Mouse (Mus musculus) embryonic facial prominence, embryonic 10.5 days (tissue): ENCODE measurements around the gene Kctd11. TPM values are rescaled to one million over a fixed set of nuclear protein-coding genes. Genes with fewer than 3 reads are reported as not detected.

Experiments
- DNase-seq: peaks from one replicate; pipeline ENCODE4 v3.0.0-alpha.2; 2017; ENCODE audit warnings: low spot score
- H3K27ac ChIP-seq: fragments of 300-500 bp; sonication (generic); replicated peaks from 2 replicates; pipeline ENCODE4 v1.5.1; 2016; ENCODE audit warnings: mild to moderate bottlenecking
- H3K27me3 ChIP-seq: fragments of 300-500 bp; sonication (generic); replicated peaks from 2 replicates; pipeline ENCODE4 v1.6.1; 2016; ENCODE audit warnings: low read depth, mild to moderate bottlenecking; ENCODE audit not compliant: poor library complexity, severe bottlenecking
- H3K36me3 ChIP-seq: fragments of 300-500 bp; sonication (generic); replicated peaks from 2 replicates; pipeline ENCODE4 v1.6.1; 2016; ENCODE audit warnings: mild to moderate bottlenecking, moderate library complexity
- H3K4me1 ChIP-seq: fragments of 300-500 bp; sonication (generic); 2 replicates; pipeline ENCODE4 v1.6.1; 2016
- H3K4me3 ChIP-seq: fragments of 300-500 bp; sonication (generic); 2 replicates; pipeline ENCODE4 v1.5.1; 2016; ENCODE audit warnings: mild to moderate bottlenecking, moderate library complexity
- H3K9me3 ChIP-seq: fragments of 300-500 bp; sonication (generic); 2 replicates; pipeline ENCODE4 v1.6.1; 2016; ENCODE audit warnings: mild to moderate bottlenecking
- WGBS: fragments of 180-500 bp; shearing (Covaris S2); methylation state at CpG from one replicate; pipeline ENCODE4 v1.1.7; 2016; 5-methylcytosine and 5-hydroxymethylcytosine counted together
- microRNA-seq: library from miRNA; unstranded; fragments of <30 nt; microRNA quantifications from one replicate; pipeline ENCODE4, GENCODE M21; 2017
- polyA plus RNA-seq: library from polyadenylated mRNA; unstranded; fragments of >200 nt; fragmentation: Nextera tagmentation; extraction: Ambion mirVana; gene quantifications from 2 replicates; pipeline ENCODE4 v1.2.1, GENCODE M21; 2016

The Kctd11 gene
- polyA plus RNA-seq, 1 experiment from 2014 or later = 7.0 TPM

- 8% methylated on average over 48 of the region's 48 CpGs for WGBS
- peaks cover 42% of the 10 kb centered on the region for H3K36me3 ChIP-seq
- peaks cover 49% of the 10 kb centered on the region for H3K27me3 ChIP-seq
- peak overlapping the region; percentile 88 for H3K4me3 ChIP-seq
- peak overlapping the region; percentile 79 for H3K27ac ChIP-seq
- peaks cover 64% of the 10 kb centered on the region for H3K4me1 ChIP-seq
- no peaks in the 10 kb centered on the region for H3K9me3 ChIP-seq
- peak; percentile 66 for DNase-seq
Measured at GRCm38 (mm10) chr11:69834001-69834549, 47.1 kb downstream of the Kctd11 start.

- Histone ChIP-seq H3K36me3 (peaks cover 47% of the 10 kb centered on the region), H3K4me1 (peaks cover 64% of the 10 kb centered on the region), H3K27me3 (peaks cover 49% of the 10 kb centered on the region), H3K27ac (peak overlapping the region; percentile 79), H3K9me3 (no peaks in the 10 kb centered on the region), H3K4me3 (peak overlapping the region; percentile 88)
- no peak for DNase-seq
- 58% methylated on average over 8 of the region's 8 CpGs for WGBS
Measured at GRCm38 (mm10) chr11:69833554-69833953, 47.7 kb downstream of the Kctd11 start.

- Histone ChIP-seq H3K27me3 (peaks cover 17% of the 10 kb centered on the region), H3K9me3 (peaks cover 7% of the 10 kb centered on the region; the same call in 1 of the 2 replicates), H3K4me3 (no peak overlapping the region), H3K27ac (0 out of 2 replicates have a peak overlapping the region, but pooled peaks have one; percentile 5), H3K4me1 (peaks cover 26% of the 10 kb centered on the region), H3K36me3 (peaks cover 92% of the 10 kb centered on the region)
- DNase-seq = no peak
- WGBS = 72% methylated on average over 5 of the region's 5 CpGs
Measured at GRCm38 (mm10) chr11:69828832-69829231, 52.4 kb downstream of the Kctd11 start.

Small RNAs within 50 kb of the gene (microRNA-seq; reads per million reads assigned to microRNA genes)
- gene Mir6924 = not detected

Other genes with a start within 250 kb of the Kctd11 start
- gene Fxr2, start 248.4 kb downstream of the Kctd11 start, polyA plus RNA-seq = 45.2 and 45.5 TPM in 2 replicates
- gene Sox15, start 226.1 kb downstream of the Kctd11 start, polyA plus RNA-seq = 0.17 TPM in 1 of 2 replicates, not detected in the other
- 64.9 and 67.2 TPM in 2 replicates for gene Mpdu1, start 218.8 kb downstream of the Kctd11 start, polyA plus RNA-seq
- 5.3 and 7.3 TPM in 2 replicates for gene Cd68, start 215.3 kb downstream of the Kctd11 start, polyA plus RNA-seq
- 780 and 781 TPM in 2 replicates for gene Eif4a1, start 209.0 kb downstream of the Kctd11 start, polyA plus RNA-seq
- gene Senp3, start 199.3 kb downstream of the Kctd11 start, polyA plus RNA-seq = 136 and 141 TPM in 2 replicates
- gene Tnfsf13, start 195.6 kb downstream of the Kctd11 start, polyA plus RNA-seq = 0.15 TPM in 1 of 2 replicates, not detected in the other
- 1.2 and 2.2 TPM in 2 replicates for gene Tnfsf12, start 185.6 kb downstream of the Kctd11 start, polyA plus RNA-seq
- 0.88 and 1.3 TPM in 2 replicates for gene Tnfsfm13, start 185.3 kb downstream of the Kctd11 start, polyA plus RNA-seq
- gene Polr2a, start 122.8 kb downstream of the Kctd11 start, polyA plus RNA-seq = 31.3 and 34.9 TPM in 2 replicates
- 0.12 TPM in 1 of 2 replicates, not detected in the other for gene Slc35g3, start 119.4 kb downstream of the Kctd11 start, polyA plus RNA-seq
- 0.55 and 1.0 TPM in 2 replicates for gene Zbtb4, start 115.5 kb downstream of the Kctd11 start, polyA plus RNA-seq
- 1.4 and 2.3 TPM in 2 replicates for gene Chrnb1, start 85.5 kb downstream of the Kctd11 start, polyA plus RNA-seq
- gene Fgf11, start 79.5 kb downstream of the Kctd11 start, polyA plus RNA-seq = 0.91 and 0.93 TPM in 2 replicates
- gene Tmem102, start 75.8 kb downstream of the Kctd11 start, polyA plus RNA-seq = 2.1 and 2.7 TPM in 2 replicates
- gene Gm39566, start 66.1 kb downstream of the Kctd11 start, polyA plus RNA-seq = not detected in 2 replicates
- gene Spem2, start 62.9 kb downstream of the Kctd11 start, polyA plus RNA-seq = not detected in 2 replicates
- gene Spem1, start 59.2 kb downstream of the Kctd11 start, polyA plus RNA-seq = 0.14 TPM in 1 of 2 replicates, not detected in the other
- gene Nlgn2, start 43.6 kb downstream of the Kctd11 start, polyA plus RNA-seq = 4.7 and 5.4 TPM in 2 replicates
- gene Tmem256, start 42.9 kb downstream of the Kctd11 start, polyA plus RNA-seq = 321 and 340 TPM in 2 replicates
- gene Plscr3, start 35.0 kb downstream of the Kctd11 start, polyA plus RNA-seq = 106 and 111 TPM in 2 replicates
- 2.3 and 3.1 TPM in 2 replicates for gene Tnk1, start 22.7 kb downstream of the Kctd11 start, polyA plus RNA-seq
- 0.31 TPM in 1 of 2 replicates, not detected in the other for gene Tmem95, start 3.4 kb downstream of the Kctd11 start, polyA plus RNA-seq
- 1.3 and 1.5 TPM in 2 replicates for gene Acap1, start 14.1 kb upstream of the Kctd11 start, polyA plus RNA-seq
- 14.7 and 14.8 TPM in 2 replicates for gene 2810408A11Rik, start 19.6 kb upstream of the Kctd11 start, polyA plus RNA-seq
- gene Neurl4, start 19.7 kb upstream of the Kctd11 start, polyA plus RNA-seq = 10.9 and 11.1 TPM in 2 replicates
- 87.6 and 89.1 TPM in 2 replicates for gene Gps2, start 32.5 kb upstream of the Kctd11 start, polyA plus RNA-seq
- gene Eif5a, start 40.6 kb upstream of the Kctd11 start, polyA plus RNA-seq = 2,818 and 3,035 TPM in 2 replicates
- gene Ybx2, start 54.4 kb upstream of the Kctd11 start, polyA plus RNA-seq = 5.1 and 5.8 TPM in 2 replicates
- gene Slc2a4, start 66.8 kb upstream of the Kctd11 start, polyA plus RNA-seq = 18.6 and 23.7 TPM in 2 replicates
- gene Cldn7, start 83.4 kb upstream of the Kctd11 start, polyA plus RNA-seq = 56.3 and 56.4 TPM in 2 replicates
- gene Ctdnep1, start 99.8 kb upstream of the Kctd11 start, polyA plus RNA-seq = 23.9 and 25.3 TPM in 2 replicates
- gene Elp5, start 101.1 kb upstream of the Kctd11 start, polyA plus RNA-seq = 157 and 161 TPM in 2 replicates
- gene Gabarap, start 109.7 kb upstream of the Kctd11 start, polyA plus RNA-seq = 317 and 331 TPM in 2 replicates
- gene Phf23, start 114.4 kb upstream of the Kctd11 start, polyA plus RNA-seq = 96.5 and 98.3 TPM in 2 replicates
- 59.0 and 59.8 TPM in 2 replicates for gene Dvl2, start 119.2 kb upstream of the Kctd11 start, polyA plus RNA-seq
- 42.2 and 46.3 TPM in 2 replicates for gene Acadvl, start 134.0 kb upstream of the Kctd11 start, polyA plus RNA-seq
- gene Dlg4, start 135.5 kb upstream of the Kctd11 start, polyA plus RNA-seq = 12.6 and 13.2 TPM in 2 replicates
- gene Asgr1, start 172.7 kb upstream of the Kctd11 start, polyA plus RNA-seq = 0.55 and 0.70 TPM in 2 replicates
- gene Asgr2, start 211.2 kb upstream of the Kctd11 start, polyA plus RNA-seq = not detected in 2 replicates
- gene Mgl2, start 248.9 kb upstream of the Kctd11 start, polyA plus RNA-seq = 0.14 TPM in 1 of 2 replicates, not detected in the other